ENCODE assay signal across 8 mouse cellular contexts in genomic region chr2:3348919-3349318, GRCm38 (mm10). TPM values are rescaled to one million over a fixed set of nuclear protein-coding genes. Genes with fewer than 3 reads are reported as not detected.
DNase-seq lines count a peak whose midpoint lies in the region; ATAC-seq and TF ChIP-seq lines count a peak whose summit lies in the region.

No protein-coding gene starts in this region.

- H3K4me1 ChIP-seq in hindbrain, embryonic 14.5 days (replicated peaks; ENCODE audit: control insufficient read depth, insufficient read depth, low read length): no peaks in the 10 kb centered on the region
- H3K4me1 ChIP-seq in hindbrain, embryonic 13.5 days (replicated peaks): no peaks in the 10 kb centered on the region
- H3K4me1 ChIP-seq in thymus, adult 2 months (replicated peaks; ENCODE audit: control insufficient read depth, insufficient read depth, low read length): no peaks in the 10 kb centered on the region

- TF ChIP-seq CTCF in thymus, adult 2 months (IDR thresholded peaks at IDR 0.05; ENCODE audit: borderline replicate concordance, control insufficient read depth, extremely low read depth, insufficient read depth, low read length, poor library complexity): no peak

- no peaks in the 10 kb centered on the region for H3K27me3 ChIP-seq in hindbrain, embryonic 14.5 days (ENCODE audit: control insufficient read depth, insufficient read depth, low read length)
- peaks cover 6% of the 10 kb centered on the region; the same call in 1 of the 2 replicates for H3K27me3 ChIP-seq in hindbrain, embryonic 13.5 days
- H3K27me3 ChIP-seq in thymus, adult 2 months (ENCODE audit: control insufficient read depth, insufficient read depth, low read length): no peaks in the 10 kb centered on the region

- 21% methylated on average over 3 of the region's 3 CpGs for WGBS in hindbrain, embryonic 14.5 days
- WGBS in hindbrain, embryonic 13.5 days: 22% methylated on average over 3 of the region's 3 CpGs
- WGBS in thymus, adult 2 months: 8% methylated on average over 3 of the region's 3 CpGs

- no peak overlapping the region for H3K9ac ChIP-seq in hindbrain, embryonic 14.5 days
- H3K9ac ChIP-seq in hindbrain, embryonic 13.5 days: no peak overlapping the region

- H3K9me3 ChIP-seq in hindbrain, embryonic 14.5 days (ENCODE audit: control insufficient read depth, low read length): no peaks in the 10 kb centered on the region
- H3K9me3 ChIP-seq in hindbrain, embryonic 13.5 days: no peaks in the 10 kb centered on the region

- H3K36me3 ChIP-seq in hindbrain, embryonic 14.5 days (replicated peaks; ENCODE audit: control insufficient read depth, insufficient read depth): no peaks in the 10 kb centered on the region
- H3K36me3 ChIP-seq in hindbrain, embryonic 13.5 days: no peaks in the 10 kb centered on the region
- no peaks in the 10 kb centered on the region for H3K36me3 ChIP-seq in thymus, adult 2 months (ENCODE audit: control insufficient read depth, insufficient read depth, low read length)

- ATAC-seq in hindbrain, embryonic 14.5 days (ENCODE audit: low FRiP score): no peak
- ATAC-seq in hindbrain, embryonic 13.5 days (ENCODE audit: low FRiP score): no peak

- DNase-seq in hindbrain, embryonic 14.5 days (ENCODE audit: low spot score): peak; percentile 73
- DNase-seq in thymus, adult 2 months: peak; percentile 24
- no peak for DNase-seq in thymus, postnatal 4 days
- peak; percentile 56 for DNase-seq in embryo, embryonic 11 days
- DNase-seq in naive thymus-derived CD4-positive, alpha-beta T cell, adult 2 months (ENCODE audit: low read depth): peak; percentile 42
- no peak for DNase-seq in right cerebral cortex, postnatal 4 days
- no peak for DNase-seq in cerebellum, adult 8-10 months

- no peak overlapping the region for H3K4me2 ChIP-seq in hindbrain, embryonic 14.5 days (replicated peaks)
- H3K4me2 ChIP-seq in hindbrain, embryonic 13.5 days: no peak overlapping the region

- TF ChIP-seq POLR2A in thymus, adult 2 months (IDR thresholded peaks at IDR 0.05; ENCODE audit: control insufficient read depth, extremely low read depth, insufficient read depth, low read length, poor library complexity): no peak

- H3K4me3 ChIP-seq in hindbrain, embryonic 14.5 days (replicated peaks; ENCODE audit: low read length): no peak overlapping the region
- H3K4me3 ChIP-seq in hindbrain, embryonic 13.5 days: no peak overlapping the region
- no peak overlapping the region for H3K4me3 ChIP-seq in thymus, adult 2 months (ENCODE audit: control insufficient read depth, insufficient read depth, low read length)

- no peak overlapping the region for H3K27ac ChIP-seq in hindbrain, embryonic 14.5 days
- H3K27ac ChIP-seq in hindbrain, embryonic 13.5 days: no peak overlapping the region
- H3K27ac ChIP-seq in thymus, adult 2 months (ENCODE audit: control insufficient read depth, insufficient read depth, low read length): no peak overlapping the region

RNA-seq across cellular contexts. Expression of gene Acbd7, which starts 13.0 kb away (rescaled TPM):
- 3.4 and 4.2 TPM in 2 replicates for polyA plus RNA-seq in hindbrain, embryonic 14.5 days (2014; fragmentation: Nextera tagmentation; extraction: Ambion mirVana)
- 2.5 and 3.1 TPM in 2 replicates for polyA plus RNA-seq in hindbrain, embryonic 13.5 days (2015; fragmentation: Nextera tagmentation; extraction: Ambion mirVana)
- polyA plus RNA-seq in thymus, adult 2 months (2012; rRNA removed): not detected in 2 replicates

RNA-seq across cellular contexts. Expression of gene Rpp38, which starts 16.5 kb away (rescaled TPM):
- polyA plus RNA-seq in hindbrain, embryonic 14.5 days (2014; fragmentation: Nextera tagmentation; extraction: Ambion mirVana): 13.2 and 15.4 TPM in 2 replicates
- polyA plus RNA-seq in hindbrain, embryonic 13.5 days (2015; fragmentation: Nextera tagmentation; extraction: Ambion mirVana): 13.5 TPM in 2 replicates
- polyA plus RNA-seq in thymus, adult 2 months (2012; rRNA removed): 3.4 and 3.5 TPM in 2 replicates

RNA-seq across cellular contexts. Expression of gene Olah, which starts 48.1 kb away (rescaled TPM):
- not detected in 2 replicates for polyA plus RNA-seq in hindbrain, embryonic 14.5 days (2014; fragmentation: Nextera tagmentation; extraction: Ambion mirVana)
- not detected in 2 replicates for polyA plus RNA-seq in hindbrain, embryonic 13.5 days (2015; fragmentation: Nextera tagmentation; extraction: Ambion mirVana)
- polyA plus RNA-seq in thymus, adult 2 months (2012; rRNA removed): not detected in 2 replicates

Comparison
In these comparisons a context has a peak if more than half of its experiments do, and no peak if none do; other contexts are left out.
1. DNase-seq: peak in hindbrain, embryonic 14.5 days (single experiment), thymus, adult 2 months (single experiment), embryo, embryonic 11 days (single experiment) and naive thymus-derived CD4-positive, alpha-beta T cell, adult 2 months (single experiment); none in thymus, postnatal 4 days (single experiment), right cerebral cortex, postnatal 4 days (single experiment) and cerebellum, adult 8-10 months (single experiment).